8 mouse cellular contexts compared by ENCODE assay signal in the genomic region with DNA sequence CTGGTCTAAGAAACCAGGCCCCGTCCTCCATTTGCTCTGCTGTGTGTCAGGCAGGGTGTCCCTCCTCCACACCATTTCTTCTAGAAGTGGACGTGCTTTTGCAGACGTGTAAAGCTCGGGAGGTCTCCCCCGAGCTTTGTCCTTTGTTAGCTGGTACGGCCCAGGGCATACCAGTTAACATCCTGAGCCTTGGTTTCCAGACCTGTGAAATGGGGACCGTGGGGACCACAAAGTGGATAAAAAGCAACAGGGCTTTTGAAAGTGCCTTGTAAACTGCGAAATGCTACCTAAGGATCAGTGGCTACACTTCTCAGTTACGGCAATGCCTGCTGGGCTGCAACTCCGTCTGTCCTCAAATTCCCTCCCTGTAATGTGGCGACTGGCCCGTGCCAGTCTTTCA. TPM values are rescaled to one million over a fixed set of nuclear protein-coding genes. Genes with fewer than 3 reads are reported as not detected.
DNase-seq lines count a peak whose midpoint lies in the region; ATAC-seq and TF ChIP-seq lines count a peak whose summit lies in the region.

No protein-coding gene starts in this region.

- peak overlapping the region; percentile 66 for H3K4me3 ChIP-seq in lung, embryonic 14.5 days (ENCODE audit: low read depth, low read length)
- peak overlapping the region; percentile 66 for H3K4me3 ChIP-seq in forebrain, embryonic 11.5 days (ENCODE audit: low read depth, low read length)
- H3K4me3 ChIP-seq in limb, embryonic 10.5 days: peak overlapping the region; percentile 70

- peaks cover 13% of the 10 kb centered on the region for H3K36me3 ChIP-seq in lung, embryonic 14.5 days (ENCODE audit: insufficient read depth)
- H3K36me3 ChIP-seq in forebrain, embryonic 11.5 days (ENCODE audit: control insufficient read depth, insufficient read depth, low read length): no peaks in the 10 kb centered on the region; the same call in 1 of the 2 replicates
- H3K36me3 ChIP-seq in limb, embryonic 10.5 days: peaks cover 30% of the 10 kb centered on the region

- H3K4me2 ChIP-seq in lung, embryonic 14.5 days: peak overlapping the region; percentile 61
- H3K4me2 ChIP-seq in forebrain, embryonic 11.5 days (ENCODE audit: low read depth, low read length, severe bottlenecking): peak overlapping the region; percentile 41

- H3K4me1 ChIP-seq in lung, embryonic 14.5 days (ENCODE audit: insufficient read depth): 0 out of 2 replicates have a peak, but pooled peaks cover 3% of the 10 kb centered on the region
- no peaks in the 10 kb centered on the region; the same call in 1 of the 2 replicates for H3K4me1 ChIP-seq in forebrain, embryonic 11.5 days (replicated peaks; ENCODE audit: control insufficient read depth, insufficient read depth, low read length)
- H3K4me1 ChIP-seq in limb, embryonic 10.5 days: peaks cover 14% of the 10 kb centered on the region; the same call in 1 of the 2 replicates

- 4% methylated on average over 12 of the region's 12 CpGs for WGBS in lung, embryonic 14.5 days
- WGBS in forebrain, embryonic 11.5 days: 7% methylated on average over 12 of the region's 12 CpGs
- WGBS in limb, embryonic 10.5 days: 6% methylated on average over 12 of the region's 12 CpGs

- TF ChIP-seq CTCF in lung, embryonic 14.5 days (IDR thresholded peaks at IDR 0.05; ENCODE audit: low read depth): no peak

- ATAC-seq in lung, embryonic 14.5 days (ENCODE audit: insufficient read depth): no peak
- no peak for ATAC-seq in forebrain, embryonic 11.5 days (replicated peaks; ENCODE audit: low FRiP score)

- DNase-seq in lung, embryonic 14.5 days: peak; percentile 49
- no peak for DNase-seq in lung, postnatal 4 days
- DNase-seq in forebrain, embryonic 11.5 days (ENCODE audit: low spot score): peak; percentile 62
- peak; percentile 46 for DNase-seq in limb, embryonic 10.5 days (ENCODE audit: low spot score)
- peak; percentile 43 for DNase-seq in retina, embryonic 14.5 days (ENCODE audit: low spot score)
- no peak for DNase-seq in gastrocnemius, postnatal 4 days (ENCODE audit: low spot score in 2 of 2)
- no peak for DNase-seq in layer of hippocampus, postnatal 14 days (ENCODE audit: low spot score in 2 of 2)
- no peak for DNase-seq in frontal cortex, postnatal 14 days (ENCODE audit: low spot score in 2 of 2)

- H3K9ac ChIP-seq in lung, embryonic 14.5 days: peak overlapping the region; percentile 98
- H3K9ac ChIP-seq in forebrain, embryonic 11.5 days (ENCODE audit: low read length): peak overlapping the region; percentile 90

- peak overlapping the region; percentile 94 for H3K27ac ChIP-seq in lung, embryonic 14.5 days (ENCODE audit: low read depth)
- H3K27ac ChIP-seq in forebrain, embryonic 11.5 days (ENCODE audit: low read depth, low read length): 0 out of 2 replicates have a peak overlapping the region, but pooled peaks have one; percentile 13
- H3K27ac ChIP-seq in limb, embryonic 10.5 days: peak overlapping the region; percentile 97

- H3K9me3 ChIP-seq in lung, embryonic 14.5 days (ENCODE audit: low read depth, low read length): no peaks in the 10 kb centered on the region
- H3K9me3 ChIP-seq in forebrain, embryonic 11.5 days (ENCODE audit: control insufficient read depth, low read length): no peaks in the 10 kb centered on the region
- H3K9me3 ChIP-seq in limb, embryonic 10.5 days (replicated peaks): no peaks in the 10 kb centered on the region

- H3K27me3 ChIP-seq in lung, embryonic 14.5 days (ENCODE audit: insufficient read depth, low read length): peaks cover 78% of the 10 kb centered on the region
- H3K27me3 ChIP-seq in forebrain, embryonic 11.5 days (ENCODE audit: control insufficient read depth, insufficient read depth, low read length): peaks cover 79% of the 10 kb centered on the region
- peaks cover 100% of the 10 kb centered on the region for H3K27me3 ChIP-seq in limb, embryonic 10.5 days (ENCODE audit: low read depth, poor library complexity, severe bottlenecking)

RNA-seq across cellular contexts. Expression of gene Grb10, which starts 3.2 kb away (rescaled TPM):
- polyA plus RNA-seq in lung, embryonic 14.5 days (2014; fragmentation: Nextera tagmentation; extraction: Ambion mirVana): 299 and 313 TPM in 2 replicates
- 158 and 176 TPM in 2 replicates for polyA plus RNA-seq in forebrain, embryonic 11.5 days (2014; fragmentation: Nextera tagmentation; extraction: Ambion mirVana)
- 474 and 593 TPM in 2 replicates for polyA plus RNA-seq in limb, embryonic 10.5 days (2016; fragmentation: Nextera tagmentation; extraction: Ambion mirVana)
- total RNA-seq in gastrocnemius, postnatal 4 days (2021): 100 to 1,000 TPM; 778 to 813 TPM
- 10 to 100 TPM; 29.3 to 32.3 TPM for total RNA-seq in layer of hippocampus, postnatal 14 days (2021)

Comparison
In these comparisons a context has a peak if more than half of its experiments do, and no peak if none do; other contexts are left out.
1. DNase-seq: peak in lung, embryonic 14.5 days (single experiment), forebrain, embryonic 11.5 days (single experiment), limb, embryonic 10.5 days (single experiment) and retina, embryonic 14.5 days (single experiment); none in lung, postnatal 4 days (0 of 2), gastrocnemius, postnatal 4 days (0 of 2), layer of hippocampus, postnatal 14 days (0 of 2) and frontal cortex, postnatal 14 days (0 of 2).
2. H3K27ac ChIP-seq: peak in every context shown above with its lines; median percentile 97 in limb, embryonic 10.5 days; 94 in lung, embryonic 14.5 days; 13 in forebrain, embryonic 11.5 days.
3. Peak in every context shown above with its lines, with median percentiles within 50 percentile points of each other: H3K4me3 ChIP-seq.